Mouse (Mus musculus) stomach, postnatal 0 days (tissue): ENCODE measurements at regions not wholly inside any gene's neighbourhood (a gene's known extent, or its start where the extent isn't known, plus 50 kb on each side); places are given as distances from the start of the nearest gene placed in this dataset.

ENCODE experiments used
- ATAC-seq: fragments of 200-750 bp; cut with Nextera tagmentation; 2 replicates; pipeline ENCODE4 v1.8.0; 2017; ENCODE audit not compliant: low FRiP score, low TSS enrichment
- DNase-seq: peaks from one replicate; pipeline ENCODE4 v3.0.0-alpha.2; 2016; ENCODE audit warnings: low spot score
- H3K27ac ChIP-seq: fragments of 300-500 bp; sonication (generic); replicated peaks from 2 replicates; pipeline ENCODE4 v1.5.1; 2014; ENCODE audit warnings: mild to moderate bottlenecking, control low read depth
- H3K27me3 ChIP-seq: fragments of 300-500 bp; sonication (generic); 2 replicates; pipeline ENCODE4 v1.6.1; 2014; ENCODE audit warnings: low read length; ENCODE audit not compliant: control insufficient read depth, insufficient read depth
- H3K36me3 ChIP-seq: fragments of 300-500 bp; sonication (generic); 2 replicates; pipeline ENCODE4 v1.6.1; 2014; ENCODE audit warnings: low read length, mixed read lengths; ENCODE audit not compliant: control insufficient read depth, insufficient read depth
- H3K4me1 ChIP-seq: fragments of 300-500 bp; sonication (generic); replicated peaks from 2 replicates; pipeline ENCODE4 v1.6.1; 2014; ENCODE audit warnings: antibody characterized with exemption; ENCODE audit not compliant: control insufficient read depth, insufficient read depth
- H3K4me2 ChIP-seq: fragments of 300-500 bp; sonication (generic); replicated peaks from 2 replicates; pipeline ENCODE4 v1.6.1; 2014; ENCODE audit warnings: low read depth, mild to moderate bottlenecking, control low read depth, moderate library complexity
- H3K4me3 ChIP-seq: fragments of 300-500 bp; sonication (generic); 2 replicates; pipeline ENCODE4 v1.5.1; 2014; ENCODE audit warnings: low read depth, low read length, control low read depth
- H3K9ac ChIP-seq: fragments of 300-500 bp; sonication (generic); 2 replicates; pipeline ENCODE4 v1.6.1; 2014; ENCODE audit warnings: mild to moderate bottlenecking, low read length, control low read depth, mixed read lengths
- H3K9me3 ChIP-seq: fragments of 300-500 bp; sonication (generic); 2 replicates; pipeline ENCODE4 v1.6.1; 2016; ENCODE audit warnings: low read length; ENCODE audit not compliant: control insufficient read depth
- CTCF ChIP-seq: IDR thresholded peaks from 2 replicates; pipeline ENCODE4 v1.5.1; 2016; ENCODE audit warnings: antibody characterized with exemption, low read depth, mild to moderate bottlenecking, moderate library complexity
- EP300 ChIP-seq: optimal IDR thresholded peaks from 2 replicates; pipeline ENCODE3; 2016; ENCODE audit warnings: antibody characterized with exemption
- WGBS: fragments of 180-500 bp; shearing (Covaris S2); extraction: QIAGEN DNeasy Blood & Tissue Kit; methylation state at CpG from one replicate; pipeline ENCODE4 v1.1.7; 2014; 5-methylcytosine and 5-hydroxymethylcytosine counted together

- H3K4me3 ChIP-seq = no peak overlapping the region
- no peaks in the 10 kb centered on the region for H3K27me3 ChIP-seq
- ATAC-seq (no peak), DNase-seq (no peak)
- H3K4me1 ChIP-seq = no peaks in the 10 kb centered on the region
- H3K36me3 ChIP-seq = no peaks in the 10 kb centered on the region
- no peaks in the 10 kb centered on the region for H3K9me3 ChIP-seq
- H3K4me2 ChIP-seq = no peak overlapping the region
- TF ChIP-seq CTCF (no peak), EP300 (no peak)
- no peak overlapping the region for H3K9ac ChIP-seq
- H3K27ac ChIP-seq = no peak overlapping the region
Observed at GRCm38 (mm10) chr1:193894072-193894471, 524.0 kb upstream of the Camk1g start.

GRCm38 (mm10) chr1:193876540-193876939, 506.4 kb upstream of the Camk1g start:
- TF ChIP-seq CTCF (no peak), EP300 (no peak)
- peak overlapping the region; percentile 24; the same call in 1 of the 2 replicates for H3K27ac ChIP-seq
- ATAC-seq (no peak), DNase-seq (no peak)
- H3K4me3 ChIP-seq = no peak overlapping the region
- no peaks in the 10 kb centered on the region for H3K27me3 ChIP-seq
- no peak overlapping the region for H3K9ac ChIP-seq
- H3K36me3 ChIP-seq = no peaks in the 10 kb centered on the region
- H3K4me1 ChIP-seq = no peaks in the 10 kb centered on the region
- no peaks in the 10 kb centered on the region for H3K9me3 ChIP-seq
- no peak overlapping the region for H3K4me2 ChIP-seq
- 67% methylated on average over 2 of the region's 2 CpGs for WGBS

DNA sequence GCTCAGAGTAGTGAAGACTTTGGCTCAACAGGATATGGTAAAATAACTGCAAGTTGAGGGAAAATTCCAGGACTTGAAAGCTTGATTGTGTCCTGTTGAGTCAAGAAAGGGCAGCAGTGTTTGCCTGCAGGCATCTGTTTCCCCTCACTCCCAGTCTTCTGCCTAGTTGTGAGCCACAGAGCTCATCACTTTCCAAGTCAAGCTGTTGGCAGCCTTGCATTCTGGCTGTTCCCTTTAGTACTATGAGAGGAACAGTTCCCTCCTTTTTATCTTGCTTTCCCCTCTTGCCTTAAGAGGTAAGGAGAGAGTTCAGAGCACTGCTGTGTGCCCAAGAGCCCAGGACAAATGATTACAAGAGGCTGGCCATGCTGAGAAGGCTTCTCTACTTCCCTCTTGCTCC, 506.0 kb upstream of the Camk1g start:
- no peaks in the 10 kb centered on the region for H3K9me3 ChIP-seq
- no peak overlapping the region for H3K4me2 ChIP-seq
- H3K4me1 ChIP-seq = no peaks in the 10 kb centered on the region
- no peak overlapping the region for H3K9ac ChIP-seq
- H3K27ac ChIP-seq = peak overlapping the region; percentile 24; the same call in 1 of the 2 replicates
- TF ChIP-seq EP300 = no peak
- no peak for TF ChIP-seq CTCF
- DNase-seq (no peak), ATAC-seq (no peak)
- no peaks in the 10 kb centered on the region for H3K27me3 ChIP-seq
- H3K36me3 ChIP-seq = no peaks in the 10 kb centered on the region
- no peak overlapping the region for H3K4me3 ChIP-seq

- H3K27ac ChIP-seq = no peak overlapping the region
- H3K4me1 ChIP-seq = no peaks in the 10 kb centered on the region
- no peaks in the 10 kb centered on the region for H3K27me3 ChIP-seq
- no peak overlapping the region for H3K4me2 ChIP-seq
- peak; percentile 95 for ATAC-seq
- DNase-seq = no peak
- no peaks in the 10 kb centered on the region for H3K9me3 ChIP-seq
- H3K4me3 ChIP-seq = no peak overlapping the region
- H3K9ac ChIP-seq = no peak overlapping the region
- H3K36me3 ChIP-seq = no peaks in the 10 kb centered on the region
- no peak for TF ChIP-seq CTCF
- TF ChIP-seq EP300 = no peak
- WGBS = 76% methylated on average over 3 of the region's 3 CpGs
Observed at GRCm38 (mm10) chr1:193875287-193875686, 505.2 kb upstream of the Camk1g start.

DNA sequence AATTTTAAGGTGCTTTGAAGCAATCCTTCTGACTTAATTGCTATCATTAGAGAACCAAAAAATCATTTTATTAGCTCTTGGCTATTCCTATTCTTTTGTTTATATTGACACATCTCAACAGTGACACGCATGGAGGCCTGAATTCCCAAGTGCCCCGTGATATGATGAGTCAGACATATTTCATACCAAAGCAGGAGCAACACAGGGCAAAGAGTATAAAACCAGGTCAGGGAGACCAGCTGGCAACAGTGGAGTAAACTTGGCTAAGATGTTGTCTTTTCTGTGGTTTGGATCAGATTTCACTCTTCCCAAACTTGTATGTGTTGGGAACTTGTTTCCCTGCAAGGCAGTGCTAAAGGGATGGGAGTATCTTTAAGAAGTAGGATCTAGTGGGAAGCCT, 500.6 kb upstream of the Camk1g start:
- ATAC-seq (no peak; the same call in 1 of the 2 replicates), DNase-seq (no peak)
- no peaks in the 10 kb centered on the region for H3K9me3 ChIP-seq
- H3K4me2 ChIP-seq = no peak overlapping the region
- no peaks in the 10 kb centered on the region for H3K4me1 ChIP-seq
- H3K9ac ChIP-seq = no peak overlapping the region
- H3K4me3 ChIP-seq = no peak overlapping the region
- no peak overlapping the region for H3K27ac ChIP-seq
- H3K27me3 ChIP-seq = no peaks in the 10 kb centered on the region
- no peaks in the 10 kb centered on the region for H3K36me3 ChIP-seq
- TF ChIP-seq CTCF (no peak), EP300 (no peak)
- WGBS = 47% methylated on average over 2 of the region's 2 CpGs

DNA sequence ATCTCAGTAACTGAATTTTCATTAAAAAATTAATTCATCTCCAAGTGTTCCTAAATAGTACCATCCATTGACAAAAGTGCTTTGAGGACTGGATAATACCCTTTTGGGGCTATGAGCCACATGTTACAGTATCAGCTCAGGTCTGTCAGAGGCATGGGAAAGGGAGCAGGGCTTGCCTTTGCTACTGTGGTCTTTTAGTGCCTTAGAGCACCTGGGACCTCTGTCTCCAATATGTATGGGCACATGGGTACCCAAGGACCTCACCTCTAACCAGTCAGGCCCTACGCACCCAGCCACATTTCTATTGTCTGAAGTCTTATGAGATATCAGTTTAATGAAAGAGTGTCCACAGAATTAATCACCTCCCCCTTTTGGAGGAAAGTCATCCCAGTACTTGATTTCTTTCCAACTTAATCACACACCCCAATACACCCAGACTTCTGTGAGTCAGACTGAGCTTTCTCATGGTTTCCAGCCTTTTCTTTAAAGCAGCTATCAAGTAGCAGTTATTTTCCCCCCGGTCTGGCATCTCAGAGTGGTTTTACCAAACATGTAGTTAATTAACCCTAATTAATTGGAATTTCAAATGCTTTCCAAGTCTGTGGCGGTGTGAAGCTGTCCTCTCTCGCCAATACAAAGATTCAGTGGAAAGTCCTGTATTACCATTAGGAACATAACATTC, 498.7 kb upstream of the Camk1g start:
- no peaks in the 10 kb centered on the region for H3K36me3 ChIP-seq
- no peak overlapping the region for H3K27ac ChIP-seq
- DNase-seq (no peak), ATAC-seq (no peak)
- no peak overlapping the region for H3K9ac ChIP-seq
- no peaks in the 10 kb centered on the region for H3K4me1 ChIP-seq
- H3K4me3 ChIP-seq = no peak overlapping the region
- no peaks in the 10 kb centered on the region for H3K9me3 ChIP-seq
- no peaks in the 10 kb centered on the region for H3K27me3 ChIP-seq
- H3K4me2 ChIP-seq = no peak overlapping the region
- no peak for TF ChIP-seq EP300
- no peak for TF ChIP-seq CTCF
- 80% methylated on average over 4 of the region's 4 CpGs for WGBS
